Mouse (Mus musculus): Measurements from ENCODE around the gene Cd300a. TPM values are rescaled to one million over a fixed set of nuclear protein-coding genes. Genes with fewer than 3 reads are reported as not detected.

Cd300a gene
- 0.69 and 0.76 TPM in 2 replicates for polyA plus RNA-seq (2012; rRNA removed)

DNA sequence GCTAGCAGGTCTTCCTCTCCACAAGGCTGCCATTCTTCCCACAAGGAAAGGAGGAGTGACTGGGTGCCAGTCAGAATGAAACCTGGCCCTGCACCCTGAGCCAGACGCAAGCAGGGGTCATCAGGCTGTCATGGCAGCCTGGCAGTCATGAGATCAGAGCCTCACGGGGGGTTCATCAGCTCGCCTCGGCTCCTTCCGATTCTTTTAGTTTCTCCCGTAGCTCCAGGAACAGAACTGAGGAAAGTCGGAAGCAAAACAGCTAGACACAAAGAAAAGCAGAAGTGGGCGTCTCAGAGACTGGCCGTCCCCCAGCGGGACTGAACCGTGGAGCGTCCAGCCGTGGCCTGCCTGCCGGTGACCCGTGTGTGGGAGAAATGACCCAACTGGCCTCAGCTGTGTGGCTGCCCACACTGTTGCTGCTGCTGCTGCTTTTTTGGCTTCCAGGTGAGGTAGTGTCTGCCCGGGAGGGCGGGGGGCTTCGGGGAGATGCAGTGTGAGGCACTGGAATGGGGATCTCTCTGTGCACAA, at the start of gene Cd300a:
TSS of gene Cd300a (plus strand) at position 51 of the 528 bp plus-strand sequence.

DNA sequence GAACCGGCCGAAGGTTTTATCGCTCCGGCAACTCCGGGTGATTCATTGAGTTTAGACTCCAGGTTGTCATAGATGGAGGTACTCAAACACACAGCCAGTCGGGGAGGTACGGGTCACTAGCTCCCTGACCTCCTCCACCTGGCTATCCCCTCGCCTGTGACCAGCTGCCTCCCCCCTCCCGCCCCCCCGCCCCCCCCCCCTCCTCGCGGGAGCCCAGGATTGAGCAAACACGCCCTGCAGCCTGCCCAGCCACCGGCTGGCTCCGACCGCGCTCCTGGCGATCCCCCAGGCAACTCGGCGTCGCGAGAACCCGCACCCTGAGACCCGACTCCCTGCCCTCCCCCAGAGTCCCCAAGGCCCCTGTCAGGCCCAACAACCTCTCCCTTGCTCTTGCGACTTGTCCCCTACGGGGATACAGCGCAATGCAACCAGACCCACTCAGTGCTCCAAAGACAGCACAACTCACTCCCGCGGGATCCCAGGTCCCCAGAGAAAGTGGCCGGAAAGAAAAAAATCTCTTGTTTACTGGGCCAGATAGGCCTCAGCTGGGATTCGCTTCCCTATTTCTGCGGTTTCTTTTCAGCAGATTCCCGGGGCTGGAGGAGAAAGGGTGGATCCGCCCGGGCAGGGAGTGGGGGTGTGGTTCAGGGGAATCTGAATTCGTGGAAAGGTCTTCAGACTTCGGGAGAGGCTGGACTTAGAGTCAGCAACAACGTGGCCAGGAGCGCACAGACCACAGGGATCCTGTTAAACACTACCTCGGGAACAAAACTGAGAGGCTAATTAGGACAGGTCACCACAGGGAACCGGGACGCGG, 39.2 kb upstream of the Cd300a start, which contains the start of gene Gprc5c:
TSS of gene Gprc5c (plus strand) at position 701 of the 817 bp plus-strand sequence.

DNA sequence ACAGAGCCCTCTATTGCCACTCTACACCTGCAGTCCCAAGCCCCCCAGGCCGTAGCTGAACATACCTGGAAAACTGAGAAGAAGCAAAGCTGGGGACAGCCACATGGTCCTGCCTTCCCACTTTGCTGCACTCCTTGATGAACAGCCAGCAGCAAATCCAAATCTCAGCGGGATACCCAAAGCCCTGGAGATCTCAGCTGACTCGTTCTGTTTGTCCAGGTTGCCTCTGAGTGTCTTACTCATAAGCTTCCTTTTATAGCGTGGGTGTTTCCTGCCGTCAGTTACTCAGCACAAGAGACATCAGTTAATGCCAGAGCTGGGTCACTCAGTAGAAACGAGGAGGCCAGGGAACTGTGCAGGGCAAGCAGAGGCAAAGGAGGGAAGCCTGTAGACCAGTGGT, 44.3 kb downstream of the Cd300a start, which contains the start of gene Cd300lb:
TSS of gene Cd300lb (minus strand) at position 243 of the 400 bp plus-strand sequence.

Other genes starting within 250 kb of the Cd300a start
- gene Rpl38, start 221.5 kb upstream of the Cd300a start, polyA plus RNA-seq (2012; rRNA removed) = 319 and 394 TPM in 2 replicates
- gene Ttyh2, start 214.6 kb upstream of the Cd300a start, polyA plus RNA-seq (2012; rRNA removed) = 28.4 and 28.7 TPM in 2 replicates
- gene Dnaic2, start 162.6 kb upstream of the Cd300a start, polyA plus RNA-seq (2012; rRNA removed) = 0.73 and 1.0 TPM in 2 replicates
- 1.3 and 1.8 TPM in 2 replicates for gene Kif19a, start 124.7 kb upstream of the Cd300a start, polyA plus RNA-seq (2012; rRNA removed)
- 0.42 and 0.68 TPM in 2 replicates for gene Btbd17, start 94.1 kb upstream of the Cd300a start, polyA plus RNA-seq (2012; rRNA removed)
- gene Gpr142, start 91.1 kb upstream of the Cd300a start, polyA plus RNA-seq (2012; rRNA removed) = 0.14 TPM in 1 of 2 replicates, not detected in the other
- gene Gprc5c, start 38.9 kb upstream of the Cd300a start, polyA plus RNA-seq (2012; rRNA removed) = 3.5 and 4.7 TPM in 2 replicates
- 0.66 and 1.1 TPM in 2 replicates for gene Cd300lb, start 44.3 kb downstream of the Cd300a start, polyA plus RNA-seq (2012; rRNA removed)
- gene Cd300c, start 79.1 kb downstream of the Cd300a start, polyA plus RNA-seq (2012; rRNA removed) = not detected in 2 replicates
- 0.51 and 0.94 TPM in 2 replicates for gene Cd300ld, start 99.9 kb downstream of the Cd300a start, polyA plus RNA-seq (2012; rRNA removed)
- 3.8 and 4.0 TPM in 2 replicates for gene Cd300c2, start 111.8 kb downstream of the Cd300a start, polyA plus RNA-seq (2012; rRNA removed)
- gene Cd300ld2, start 126.2 kb downstream of the Cd300a start, polyA plus RNA-seq (2012; rRNA removed) = 0.22 and 0.43 TPM in 2 replicates
- gene Cd300ld4, start 137.0 kb downstream of the Cd300a start, polyA plus RNA-seq (2012; rRNA removed) = 0.62 and 1.0 TPM in 2 replicates
- 1.6 and 2.2 TPM in 2 replicates for gene Cd300ld5, start 147.7 kb downstream of the Cd300a start, polyA plus RNA-seq (2012; rRNA removed)
- gene Cd300ld3, start 158.4 kb downstream of the Cd300a start, polyA plus RNA-seq (2012; rRNA removed) = 4.1 and 14.8 TPM in 2 replicates
- gene Cd300e, start 172.1 kb downstream of the Cd300a start, polyA plus RNA-seq (2012; rRNA removed) = 0.67 and 0.96 TPM in 2 replicates
- gene Rab37, start 201.4 kb downstream of the Cd300a start, polyA plus RNA-seq (2012; rRNA removed) = 2.8 and 3.3 TPM in 2 replicates
- gene Cd300lf, start 244.0 kb downstream of the Cd300a start, polyA plus RNA-seq (2012; rRNA removed) = 1.9 and 2.3 TPM in 2 replicates

All from colon, adult 2 months (tissue).